Mouse (Mus musculus): ENCODE results near the gene Selplg.

DNA sequence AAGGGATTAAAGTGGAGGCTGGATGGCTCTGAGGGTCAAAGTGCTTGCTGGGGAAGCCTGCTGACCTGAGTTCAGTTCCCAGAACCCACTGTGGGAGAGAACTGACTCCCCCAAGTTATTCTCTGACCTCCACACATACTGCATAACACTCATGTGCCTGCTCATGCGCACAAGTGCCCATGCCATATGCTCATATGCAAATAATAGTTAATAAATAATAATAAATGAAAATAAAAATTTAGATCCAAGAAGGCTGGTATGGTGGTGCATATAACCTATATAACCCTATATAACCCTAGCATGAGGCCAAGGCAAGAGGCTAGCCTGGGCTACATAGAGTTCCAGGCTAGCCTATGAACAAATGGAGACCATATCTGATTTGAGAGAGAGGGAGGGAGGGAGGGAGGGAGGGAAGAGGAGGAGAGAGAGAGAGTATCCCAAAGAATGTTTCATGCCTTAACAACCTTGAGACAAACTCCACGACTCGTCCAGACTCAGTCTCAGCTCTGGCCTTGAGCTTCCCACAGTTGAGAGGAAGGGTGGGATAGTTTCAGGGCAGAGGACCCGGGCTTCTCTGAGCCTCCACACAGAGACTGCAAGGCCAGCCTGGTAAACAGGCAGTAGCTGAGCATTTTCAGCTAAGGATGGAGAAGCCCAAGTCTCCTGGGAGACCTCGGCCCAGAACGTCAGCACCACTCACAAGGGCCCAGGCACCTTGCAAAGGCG is 2.7 kb downstream of the Selplg start:
- TF ChIP-seq CTCF (IDR thresholded peaks at IDR 0.05; ENCODE audit: low read depth) (no peak), EP300 (IDR thresholded peaks at IDR 0.05; ENCODE audit: low read depth) (no peak)
